Mouse (Mus musculus) left cerebral cortex, adult 11 months (tissue): ENCODE results near the gene Itprip.

Experiments
- DNase-seq: peaks from one replicate; pipeline ENCODE4 v3.0.0; 2022; ENCODE audit warnings: low spot score

The Itprip gene

GRCm38 (mm10) chr19:47919126-47919965 is at the start of gene Itprip, which contains the start of gene Cfap43:
Gene Itprip (minus strand): TSS chr19:47919299.
Gene Cfap43 (minus strand): TSS chr19:47919287.
- DNase-seq, result peak; percentile 23

GRCm38 (mm10) chr19:47958181-47958580 is 39.1 kb upstream of the Itprip start:
- no peak for DNase-seq

DNA sequence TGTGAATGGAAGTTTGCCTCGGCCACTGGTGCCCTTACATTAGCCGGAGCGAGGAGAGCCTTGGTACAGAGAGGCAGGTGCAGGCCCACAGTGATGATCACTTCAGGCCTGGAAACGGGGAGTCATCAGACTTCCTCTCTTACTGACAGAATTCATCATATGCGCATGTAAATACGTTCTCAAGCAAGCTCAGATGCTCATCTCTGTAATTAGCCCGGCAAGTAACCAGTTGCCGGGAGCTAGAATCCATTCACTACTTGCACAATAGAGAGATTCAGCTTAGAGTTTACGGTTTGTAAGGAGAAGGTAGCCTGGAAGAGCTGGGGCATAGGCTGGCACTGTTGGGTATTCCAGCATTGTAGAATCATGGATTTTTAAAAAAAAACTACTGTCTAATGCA is 34.1 kb upstream of the Itprip start:
- DNase-seq, result no peak

- DNase-seq, result no peak
These were observed 31.8 kb upstream of the Itprip start for GRCm38 (mm10) chr19:47950946-47951345.

DNA sequence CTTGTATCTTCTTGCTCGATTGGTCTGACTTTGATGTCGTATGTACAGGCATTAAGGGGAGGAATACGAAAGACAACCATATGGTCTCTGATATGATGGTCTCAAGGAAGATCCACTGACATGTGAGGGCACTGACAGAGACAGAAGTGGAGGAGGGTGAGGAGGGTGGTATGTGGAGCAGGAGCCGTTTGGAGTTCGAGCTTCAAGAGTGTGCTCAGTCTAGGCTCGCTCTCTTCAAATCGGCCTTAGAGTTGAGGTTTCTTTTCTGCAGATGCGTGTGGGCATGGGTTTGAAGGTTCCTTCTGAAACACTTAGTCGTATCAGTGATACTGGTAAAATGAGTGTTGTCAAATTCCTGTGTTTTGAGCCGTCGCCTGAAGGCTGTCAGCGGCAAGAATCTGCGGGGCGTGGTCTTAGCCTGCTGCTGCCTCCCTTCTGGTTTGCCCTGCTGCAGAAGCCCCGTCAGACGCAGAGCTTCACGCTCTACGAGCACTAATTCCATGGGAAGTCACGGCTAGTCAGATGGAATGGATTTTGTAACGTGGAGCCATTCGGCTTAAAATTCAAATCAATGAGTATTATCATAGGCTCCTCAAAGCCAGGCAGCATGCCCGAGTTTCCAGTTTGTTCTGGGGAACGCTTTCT is 27.8 kb upstream of the Itprip start:
- DNase-seq, result no peak

- DNase-seq, result no peak
These were observed 20.3 kb upstream of the Itprip start for GRCm38 (mm10) chr19:47939361-47939760.

- DNase-seq, result no peak
These were observed 18.6 kb upstream of the Itprip start, which contains the start of gene Cfap58 for GRCm38 (mm10) chr19:47937443-47938406. Gene Cfap58 (plus strand): TSS chr19:47937675.

DNA sequence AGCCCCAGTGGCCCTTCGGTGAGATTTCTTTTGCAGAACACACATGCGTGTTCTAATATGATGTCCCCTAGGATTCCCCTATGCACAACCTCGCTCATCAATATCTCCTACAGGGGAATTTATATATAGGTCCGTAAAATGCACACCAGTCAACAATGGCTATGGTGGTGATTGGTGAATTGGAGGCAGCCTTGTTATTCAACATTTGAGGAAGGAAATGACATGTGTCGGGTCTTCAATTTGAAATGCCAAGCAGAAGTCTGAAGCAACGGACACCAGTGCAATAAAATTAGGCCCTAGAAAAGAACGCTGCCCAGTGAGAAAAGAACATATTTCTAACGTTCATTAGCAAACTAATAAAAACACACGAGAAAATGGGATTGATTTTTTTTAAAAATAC is 17.8 kb upstream of the Itprip start:
- no peak for DNase-seq

DNA sequence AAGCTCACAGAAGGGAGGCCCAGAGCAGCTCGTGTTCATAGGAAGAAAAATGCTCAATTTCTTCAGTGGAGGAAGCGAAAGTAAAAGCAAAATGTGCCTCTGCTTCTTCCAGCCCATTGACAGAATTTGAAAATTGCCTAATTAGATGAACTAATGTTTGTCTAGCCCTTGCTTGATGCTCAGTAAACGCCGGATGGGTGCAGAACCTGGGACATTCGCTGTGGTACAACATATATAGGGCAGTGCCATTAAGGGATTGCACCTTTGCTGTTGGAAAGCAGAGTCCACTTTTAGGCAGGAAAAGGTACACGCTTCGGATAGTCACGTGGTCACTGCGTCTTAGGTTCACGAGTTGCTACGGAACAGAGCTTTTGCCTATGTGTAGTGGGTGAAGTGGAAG is 17.4 kb upstream of the Itprip start:
- no peak for DNase-seq

DNA sequence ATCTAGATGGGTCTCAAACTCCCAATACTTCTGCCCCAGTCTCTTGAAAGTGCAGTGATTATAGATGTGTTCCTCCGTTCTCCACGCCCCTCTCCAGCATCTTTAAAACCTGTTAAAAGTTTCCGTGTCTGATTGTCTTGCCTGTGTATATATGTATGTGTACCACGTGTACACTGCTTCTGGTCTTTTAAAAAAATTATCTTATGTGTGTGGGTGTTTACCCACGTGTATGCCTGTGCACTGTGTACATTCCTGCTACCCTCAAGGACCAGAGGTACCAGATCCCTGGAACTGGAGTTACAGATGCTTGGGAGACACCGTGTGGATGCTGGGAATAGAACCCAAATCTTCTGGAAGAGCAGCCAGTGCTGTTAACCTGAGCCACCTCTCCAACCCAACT is 16.4 kb upstream of the Itprip start:
- no peak for DNase-seq

- DNase-seq, result no peak
These were observed 15.6 kb upstream of the Itprip start for GRCm38 (mm10) chr19:47934636-47935238.

GRCm38 (mm10) chr19:47934146-47934545 is 15.0 kb upstream of the Itprip start:
- DNase-seq, result no peak

GRCm38 (mm10) chr19:47931982-47932638 is 13.0 kb upstream of the Itprip start:
- no peak for DNase-seq

GRCm38 (mm10) chr19:47929043-47929442 is 9.9 kb upstream of the Itprip start:
- DNase-seq, result no peak

- DNase-seq, result no peak
These were observed 7.9 kb upstream of the Itprip start for GRCm38 (mm10) chr19:47927032-47927431.

- DNase-seq, result no peak
These were observed 6.7 kb upstream of the Itprip start for GRCm38 (mm10) chr19:47925819-47926218.

GRCm38 (mm10) chr19:47919966-47920375 is 872 bp upstream of the Itprip start:
- DNase-seq, result no peak

DNA sequence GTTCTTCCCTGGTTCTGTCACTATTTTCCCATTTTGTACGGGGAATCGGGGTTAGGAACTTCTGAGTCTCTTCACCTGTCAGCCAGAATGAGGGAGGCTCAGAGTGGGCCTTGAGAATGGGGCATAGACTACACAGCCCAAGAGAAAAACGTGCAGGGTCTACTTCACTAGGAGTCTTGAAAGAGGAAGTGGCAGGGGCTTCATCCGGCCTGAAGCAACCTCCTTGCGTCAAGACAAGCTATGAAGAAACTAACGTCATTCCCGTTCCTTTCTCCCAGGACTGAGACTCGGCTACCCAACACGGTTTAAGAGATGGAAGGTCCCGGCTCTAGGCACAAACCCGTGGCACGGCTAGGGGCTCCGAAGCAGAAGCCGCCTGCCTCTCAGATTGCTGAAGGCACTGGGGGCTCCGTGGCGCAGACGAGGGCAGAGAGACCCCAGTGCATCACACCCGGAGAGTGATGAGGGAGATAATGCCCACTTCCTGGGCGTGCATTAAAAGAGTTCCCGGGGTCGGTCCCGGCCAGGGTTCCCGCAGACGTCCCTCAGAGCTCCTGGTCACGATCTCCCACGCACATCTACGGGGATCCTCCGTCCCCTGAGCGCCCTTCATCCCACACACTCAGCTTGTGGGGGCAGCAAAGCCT is 521 bp downstream of the Itprip start:
- DNase-seq, result no peak

DNA sequence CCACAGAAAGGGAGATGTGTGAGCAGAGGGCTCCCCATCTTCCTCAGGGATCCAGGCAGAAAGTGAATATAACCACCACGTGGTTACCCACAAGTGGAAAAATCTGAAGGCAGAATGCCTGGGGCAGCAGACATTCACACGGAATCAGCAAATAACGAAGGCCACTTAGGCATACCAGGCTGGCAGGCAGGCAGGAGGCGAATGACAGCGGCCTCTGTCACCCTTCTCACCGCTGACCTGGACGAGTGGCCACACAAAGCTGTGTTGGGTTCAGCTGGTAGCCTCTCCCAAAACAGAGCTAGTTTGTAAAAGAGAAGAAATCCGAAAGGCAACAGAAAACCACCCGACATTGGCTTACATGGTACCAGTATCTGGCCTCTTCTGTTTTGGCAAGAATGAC is 1.1 kb downstream of the Itprip start:
- no peak for DNase-seq

GRCm38 (mm10) chr19:47917396-47917795 is 1.7 kb downstream of the Itprip start:
- DNase-seq, result no peak

DNA sequence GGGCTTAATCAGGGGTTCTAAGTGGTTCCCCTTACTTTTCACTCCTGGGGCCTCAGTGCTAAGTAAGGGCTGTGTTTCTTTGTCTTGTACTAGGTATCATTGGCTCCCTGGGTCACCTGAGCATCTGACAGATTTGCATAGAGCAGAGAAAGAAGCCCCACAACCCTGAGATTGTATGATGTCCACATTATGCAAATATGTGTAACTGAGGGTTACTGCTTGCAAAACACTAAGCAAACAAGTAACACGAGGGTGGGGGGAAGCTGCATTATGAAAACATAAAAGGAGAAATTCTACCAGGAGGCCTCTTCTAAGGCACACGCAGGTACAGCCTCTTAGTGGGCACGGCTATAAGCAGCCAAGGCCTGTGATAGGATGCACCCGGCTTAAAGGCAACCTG is 3.8 kb downstream of the Itprip start:
- no peak for DNase-seq
